Mouse (Mus musculus) hindbrain, postnatal 0 days (tissue): Measurements from ENCODE around the gene Racgap1. TPM values are rescaled to one million over a fixed set of nuclear protein-coding genes. Genes with fewer than 3 reads are reported as not detected.

Experiments
- ATAC-seq: fragments of 200-750 bp; cut with Nextera tagmentation; 2 replicates; pipeline ENCODE4 v1.8.0; 2017; ENCODE audit warnings: mild to moderate bottlenecking, moderate TSS enrichment, moderate library complexity
- DNase-seq: peaks from one replicate; pipeline ENCODE4 v3.0.0-alpha.2; 2015; ENCODE audit warnings: low spot score
- H3K27ac ChIP-seq: fragments of 300-500 bp; sonication (generic); 2 replicates; pipeline ENCODE4 v1.5.1; 2014; ENCODE audit warnings: mild to moderate bottlenecking
- H3K27me3 ChIP-seq: fragments of 300-500 bp; sonication (generic); 2 replicates; pipeline ENCODE4 v1.6.1; 2014; ENCODE audit warnings: low read length, mixed read lengths; ENCODE audit not compliant: insufficient read depth
- H3K36me3 ChIP-seq: fragments of 300-500 bp; sonication (generic); 2 replicates; pipeline ENCODE4 v1.6.1; 2014; ENCODE audit warnings: low read length, mixed read lengths; ENCODE audit not compliant: insufficient read depth
- H3K4me1 ChIP-seq: fragments of 300-500 bp; sonication (generic); 2 replicates; pipeline ENCODE4 v1.6.1; 2014; ENCODE audit warnings: antibody characterized with exemption, low read length, mixed read lengths; ENCODE audit not compliant: insufficient read depth
- H3K4me2 ChIP-seq: fragments of 300-500 bp; sonication (generic); 2 replicates; pipeline ENCODE4 v1.6.1; 2014; ENCODE audit warnings: low read depth, mild to moderate bottlenecking, low read length, moderate library complexity, mixed read lengths
- H3K4me3 ChIP-seq: fragments of 300-500 bp; sonication (generic); 2 replicates; pipeline ENCODE4 v1.5.1; 2014; ENCODE audit warnings: low read length
- H3K9ac ChIP-seq: fragments of 300-500 bp; sonication (generic); replicated peaks from 2 replicates; pipeline ENCODE4 v1.6.1; 2014; ENCODE audit warnings: mild to moderate bottlenecking, low read length, moderate library complexity, mixed read lengths
- H3K9me3 ChIP-seq: fragments of 300-500 bp; sonication (generic); 2 replicates; pipeline ENCODE4 v1.6.1; 2016; ENCODE audit warnings: low read length, mixed read lengths
- CTCF ChIP-seq: IDR thresholded peaks from 2 replicates; pipeline ENCODE4 v1.5.1; 2016; ENCODE audit warnings: antibody characterized with exemption, control low read depth, low read depth
- WGBS: fragments of 180-500 bp; shearing (Covaris S2); extraction: QIAGEN DNeasy Blood & Tissue Kit; methylation state at CpG from one replicate; pipeline ENCODE4 v1.1.7; 2014; 5-methylcytosine and 5-hydroxymethylcytosine counted together
- polyA plus RNA-seq: library from polyadenylated mRNA; unstranded; fragments of >200 nt; fragmentation: Nextera tagmentation; extraction: Ambion mirVana; gene quantifications from 2 replicates; pipeline ENCODE4 v1.2.1, GENCODE M21; 2015
- total RNA-seq: library from RNA; depleted of rRNA; stranded (reverse); fragments of >200 nt; gene quantifications from 2 replicates; pipeline ENCODE4 v1.2.3, GENCODE M21; 2014

Racgap1 gene
- total and polyA plus RNA-seq, 2 experiments from 2014 or later = 46.4 to 49.7 TPM

DNA sequence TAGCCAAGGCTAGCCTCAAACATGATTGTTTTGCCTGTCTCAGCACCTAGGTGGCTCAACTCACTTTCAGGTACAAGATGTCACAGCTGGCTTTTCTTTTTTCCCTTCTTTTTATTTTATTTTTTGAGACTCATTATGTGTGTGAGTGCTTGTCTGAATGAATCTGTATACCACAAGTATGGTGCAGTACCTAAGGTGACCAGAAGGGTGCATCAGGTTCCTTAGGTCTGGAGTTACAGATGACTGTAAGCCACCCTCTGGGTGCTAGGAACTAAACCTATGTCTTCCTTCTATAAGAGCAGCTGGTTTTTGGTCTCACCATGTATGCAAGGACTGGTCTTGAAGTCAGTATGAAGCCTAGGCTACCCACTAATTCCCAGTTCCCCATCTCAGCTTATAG is 19.8 kb downstream of the Racgap1 start:
- Histone ChIP-seq H3K27me3 (no peaks in the 10 kb centered on the region), H3K9ac (no peak overlapping the region), H3K36me3 (peaks cover 17% of the 10 kb centered on the region), H3K27ac (no peak overlapping the region), H3K4me1 (no peaks in the 10 kb centered on the region), H3K9me3 (no peaks in the 10 kb centered on the region), H3K4me2 (no peak overlapping the region), H3K4me3 (no peak overlapping the region)
- peak; percentile 53 for TF ChIP-seq CTCF
- DNase-seq (no peak), ATAC-seq (no peak)

DNA sequence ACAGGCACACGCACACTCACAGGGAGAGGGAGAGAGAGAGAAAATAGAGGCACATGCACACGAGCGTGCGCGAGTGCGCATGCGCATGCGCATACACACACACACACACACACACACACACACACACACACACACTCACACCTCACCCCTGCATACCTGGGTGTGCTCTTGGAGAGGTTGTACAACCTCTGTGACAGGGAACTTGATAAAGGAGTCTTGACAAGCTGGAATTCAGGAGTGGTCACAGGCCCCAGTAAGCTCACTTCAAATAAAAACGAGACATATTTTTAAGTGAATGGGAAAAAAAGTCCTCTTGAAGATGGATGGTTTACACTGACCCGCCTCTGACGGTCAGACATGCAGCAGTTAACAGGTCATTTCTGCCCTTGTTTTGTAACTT is 29.4 kb downstream of the Racgap1 start:
- ATAC-seq = no peak
- no peak for TF ChIP-seq CTCF
- Histone ChIP-seq H3K36me3 (0 out of 2 replicates have a peak, but pooled peaks cover 12% of the 10 kb centered on the region), H3K9ac (no peak overlapping the region), H3K27ac (no peak overlapping the region), H3K4me1 (no peaks in the 10 kb centered on the region), H3K9me3 (no peaks in the 10 kb centered on the region), H3K4me3 (no peak overlapping the region), H3K4me2 (no peak overlapping the region), H3K27me3 (no peaks in the 10 kb centered on the region)
- no peak for DNase-seq
- WGBS = 96% methylated on average over 11 of the region's 11 CpGs

DNA sequence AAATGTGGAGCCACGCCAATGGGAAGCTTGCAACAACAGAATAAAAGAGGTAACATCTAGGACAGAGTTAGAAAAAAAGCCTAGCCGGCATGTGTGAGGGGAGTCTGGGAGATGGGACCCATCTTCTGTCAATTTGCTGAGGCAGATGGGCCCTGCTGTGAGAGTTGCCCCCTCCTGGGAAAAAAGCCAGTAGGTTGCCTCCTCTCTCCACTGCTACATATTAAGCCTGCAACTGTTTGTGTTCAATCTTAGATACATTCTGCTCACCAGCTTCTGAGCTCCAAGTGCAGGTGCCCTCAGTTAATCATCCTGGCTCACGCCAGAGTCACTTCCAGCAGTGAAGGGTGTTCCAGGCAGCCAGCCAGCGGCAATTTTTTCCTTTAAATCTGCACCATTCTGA is 31.6 kb downstream of the Racgap1 start:
- Histone ChIP-seq H3K4me2 (no peak overlapping the region), H3K4me1 (peaks cover 2% of the 10 kb centered on the region; the same call in 1 of the 2 replicates), H3K27me3 (no peaks in the 10 kb centered on the region), H3K9me3 (no peaks in the 10 kb centered on the region), H3K36me3 (0 out of 2 replicates have a peak, but pooled peaks cover 6% of the 10 kb centered on the region), H3K27ac (no peak overlapping the region), H3K4me3 (no peak overlapping the region), H3K9ac (no peak overlapping the region)
- TF ChIP-seq CTCF = no peak
- ATAC-seq = no peak
- WGBS = 44% methylated on average over 4 of the region's 4 CpGs
- no peak for DNase-seq

DNA sequence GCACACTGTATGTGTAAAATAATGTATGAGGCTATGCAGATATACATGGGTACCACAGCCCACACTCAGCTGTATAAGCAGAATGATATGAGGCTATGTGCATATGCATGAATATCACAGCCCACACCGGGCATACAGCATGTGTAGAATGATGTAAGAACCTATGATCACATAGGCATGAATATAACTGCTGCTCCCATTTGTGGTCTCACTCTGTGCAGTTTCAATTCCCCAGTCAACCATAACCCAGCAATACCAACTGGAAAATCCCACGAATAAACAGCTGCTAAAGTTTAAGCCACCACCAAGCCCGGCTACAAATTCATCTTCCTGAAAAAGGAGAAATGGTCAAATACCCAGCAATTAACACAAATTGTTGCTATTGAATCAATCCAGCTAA is 32.9 kb downstream of the Racgap1 start:
- ATAC-seq (no peak), DNase-seq (no peak)
- no peak for TF ChIP-seq CTCF
- Histone ChIP-seq H3K4me2 (no peak overlapping the region), H3K36me3 (0 out of 2 replicates have a peak, but pooled peaks cover 5% of the 10 kb centered on the region), H3K9me3 (no peaks in the 10 kb centered on the region), H3K4me1 (peaks cover 9% of the 10 kb centered on the region; the same call in 1 of the 2 replicates), H3K4me3 (no peak overlapping the region), H3K9ac (no peak overlapping the region), H3K27ac (no peak overlapping the region), H3K27me3 (no peaks in the 10 kb centered on the region)
- WGBS = 87% methylated on average over 3 of the region's 3 CpGs

DNA sequence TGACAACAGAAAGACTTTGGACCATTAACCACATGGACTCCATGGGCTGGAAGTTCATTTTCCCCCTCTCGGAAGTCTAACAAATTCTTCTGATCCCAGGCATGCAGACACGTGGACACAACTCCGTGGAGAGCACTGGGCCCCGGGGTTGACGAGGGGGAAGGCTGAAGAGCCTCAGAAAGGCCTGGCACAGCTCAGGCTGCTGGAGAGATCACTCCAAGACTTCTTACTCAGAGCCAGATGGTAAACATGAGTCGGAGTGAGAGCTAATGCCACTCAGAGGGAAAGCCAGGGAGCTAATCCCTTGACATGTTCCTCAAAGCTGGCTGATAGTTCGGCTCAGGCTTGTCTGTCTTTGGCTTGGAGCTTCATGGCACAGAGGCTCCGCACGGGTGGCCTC is 36.2 kb downstream of the Racgap1 start:
- Histone ChIP-seq H3K36me3 (no peaks in the 10 kb centered on the region), H3K9ac (no peak overlapping the region), H3K4me2 (no peak overlapping the region), H3K9me3 (no peaks in the 10 kb centered on the region), H3K27ac (peak overlapping the region; percentile 16; the same call in 1 of the 2 replicates), H3K4me1 (peaks cover 14% of the 10 kb centered on the region; the same call in 1 of the 2 replicates), H3K27me3 (no peaks in the 10 kb centered on the region), H3K4me3 (no peak overlapping the region)
- 27% methylated on average over 9 of the region's 9 CpGs for WGBS
- peak; percentile 50 for DNase-seq
- no peak for TF ChIP-seq CTCF
- peak; percentile 75; the same call in 1 of the 2 replicates for ATAC-seq

DNA sequence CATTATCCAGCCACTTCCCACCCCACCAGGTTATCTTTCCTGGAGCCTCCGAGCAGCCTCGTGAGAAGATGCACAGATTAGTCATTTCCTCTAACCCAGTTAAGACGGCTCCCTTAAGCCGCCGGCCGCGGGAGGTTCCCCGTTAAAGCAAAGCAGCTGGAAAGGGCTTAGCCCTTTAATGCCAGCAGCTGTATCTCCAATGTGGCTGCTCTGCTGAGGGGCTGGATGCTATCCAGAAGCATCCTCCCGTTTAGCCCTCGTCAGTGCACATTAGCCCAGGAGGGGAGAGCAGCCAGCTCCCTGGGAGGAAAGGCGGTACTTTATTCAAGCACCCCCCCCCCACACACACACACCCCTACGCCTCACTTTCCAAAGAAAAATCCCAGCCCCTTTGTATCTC is 36.7 kb downstream of the Racgap1 start:
- WGBS = 4% methylated on average over 12 of the region's 12 CpGs
- TF ChIP-seq CTCF = no peak
- Histone ChIP-seq H3K9ac (no peak overlapping the region), H3K27me3 (no peaks in the 10 kb centered on the region), H3K27ac (peak overlapping the region; percentile 16; the same call in 1 of the 2 replicates), H3K4me2 (peak overlapping the region; percentile 36), H3K4me3 (no peak overlapping the region), H3K9me3 (no peaks in the 10 kb centered on the region), H3K36me3 (no peaks in the 10 kb centered on the region), H3K4me1 (peaks cover 14% of the 10 kb centered on the region; the same call in 1 of the 2 replicates)
- peak; percentile 52 for ATAC-seq
- DNase-seq = peak; percentile 72

DNA sequence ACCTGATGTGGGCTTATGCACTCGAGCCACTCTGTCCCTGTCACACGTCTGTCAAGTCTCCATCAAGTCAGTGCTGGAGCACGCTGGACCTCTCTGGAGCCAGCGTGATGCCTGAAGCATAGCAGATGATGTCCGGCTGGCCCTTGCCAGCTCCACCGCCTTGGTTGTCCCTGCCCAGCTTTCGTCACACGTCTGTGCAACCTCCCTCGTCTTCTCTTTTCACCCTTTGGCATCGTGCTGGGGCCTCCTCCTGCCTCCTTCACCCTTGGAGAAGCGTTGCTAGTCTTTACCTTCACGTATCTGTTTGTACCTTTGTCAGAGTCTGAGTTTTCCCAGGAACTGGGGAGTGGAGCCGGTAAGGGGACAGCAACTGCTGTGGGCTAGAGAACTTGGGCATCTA is 37.2 kb downstream of the Racgap1 start:
- H3K27ac ChIP-seq = no peak overlapping the region
- H3K9me3 ChIP-seq = no peaks in the 10 kb centered on the region
- ATAC-seq = no peak
- H3K4me2 ChIP-seq = peak overlapping the region; percentile 36
- 58% methylated on average over 13 of the region's 13 CpGs for WGBS
- no peaks in the 10 kb centered on the region for H3K36me3 ChIP-seq
- TF ChIP-seq CTCF = no peak
- H3K9ac ChIP-seq = no peak overlapping the region
- peaks cover 14% of the 10 kb centered on the region; the same call in 1 of the 2 replicates for H3K4me1 ChIP-seq
- no peak for DNase-seq
- no peaks in the 10 kb centered on the region for H3K27me3 ChIP-seq
- no peak overlapping the region for H3K4me3 ChIP-seq
